Mouse (Mus musculus) forebrain, embryonic 13.5 days (tissue): Measurements from ENCODE around the gene Adcy3. TPM values are rescaled to one million over a fixed set of nuclear protein-coding genes. Genes with fewer than 3 reads are reported as not detected.
A peak's percentile ranks its signal among the peaks of the same experiment; 100 is the strongest.

Source experiments
- ATAC-seq: fragments of 200-750 bp; cut with Nextera tagmentation; 2 replicates; pipeline ENCODE4 v1.8.0; 2017
- H3K27ac ChIP-seq: fragments of 300-500 bp; sonication (generic); 2 replicates; pipeline ENCODE4 v1.5.1; 2015; ENCODE audit warnings: inconsistent platforms, mild to moderate bottlenecking, moderate library complexity
- H3K27me3 ChIP-seq: fragments of 300-500 bp; sonication (generic); 2 replicates; pipeline ENCODE4 v1.6.1; 2015; ENCODE audit warnings: mild to moderate bottlenecking, inconsistent platforms
- H3K36me3 ChIP-seq: fragments of 300-500 bp; sonication (generic); 2 replicates; pipeline ENCODE4 v1.6.1; 2015; ENCODE audit warnings: mild to moderate bottlenecking, inconsistent platforms; ENCODE audit not compliant: poor library complexity, severe bottlenecking
- H3K4me1 ChIP-seq: fragments of 300-500 bp; sonication (generic); 2 replicates; pipeline ENCODE4 v1.6.1; 2015; ENCODE audit warnings: inconsistent platforms
- H3K4me2 ChIP-seq: fragments of 300-500 bp; sonication (generic); 2 replicates; pipeline ENCODE4 v1.6.1; 2015; ENCODE audit warnings: inconsistent platforms, mild to moderate bottlenecking, moderate library complexity
- H3K4me3 ChIP-seq: fragments of 300-500 bp; sonication (generic); 2 replicates; pipeline ENCODE4 v1.5.1; 2015; ENCODE audit warnings: mild to moderate bottlenecking, inconsistent platforms
- H3K9ac ChIP-seq: fragments of 300-500 bp; sonication (generic); 2 replicates; pipeline ENCODE4 v1.6.1; 2015; ENCODE audit warnings: mild to moderate bottlenecking, inconsistent platforms
- H3K9me3 ChIP-seq: fragments of 300-500 bp; sonication (generic); replicated peaks from 2 replicates; pipeline ENCODE4 v1.6.1; 2016; ENCODE audit warnings: inconsistent platforms
- WGBS: fragments of 180-500 bp; shearing (Covaris S2); methylation state at CpG from one replicate; pipeline ENCODE4 v1.1.7; 2015; 5-methylcytosine and 5-hydroxymethylcytosine counted together
- polyA plus RNA-seq: library from polyadenylated mRNA; unstranded; fragments of >200 nt; fragmentation: Nextera tagmentation; extraction: Ambion mirVana; gene quantifications from 2 replicates; pipeline ENCODE4 v1.2.1, GENCODE M21; 2015

The Adcy3 gene
- polyA plus RNA-seq, 1 experiment from 2014 or later = 6.4 TPM

DNA sequence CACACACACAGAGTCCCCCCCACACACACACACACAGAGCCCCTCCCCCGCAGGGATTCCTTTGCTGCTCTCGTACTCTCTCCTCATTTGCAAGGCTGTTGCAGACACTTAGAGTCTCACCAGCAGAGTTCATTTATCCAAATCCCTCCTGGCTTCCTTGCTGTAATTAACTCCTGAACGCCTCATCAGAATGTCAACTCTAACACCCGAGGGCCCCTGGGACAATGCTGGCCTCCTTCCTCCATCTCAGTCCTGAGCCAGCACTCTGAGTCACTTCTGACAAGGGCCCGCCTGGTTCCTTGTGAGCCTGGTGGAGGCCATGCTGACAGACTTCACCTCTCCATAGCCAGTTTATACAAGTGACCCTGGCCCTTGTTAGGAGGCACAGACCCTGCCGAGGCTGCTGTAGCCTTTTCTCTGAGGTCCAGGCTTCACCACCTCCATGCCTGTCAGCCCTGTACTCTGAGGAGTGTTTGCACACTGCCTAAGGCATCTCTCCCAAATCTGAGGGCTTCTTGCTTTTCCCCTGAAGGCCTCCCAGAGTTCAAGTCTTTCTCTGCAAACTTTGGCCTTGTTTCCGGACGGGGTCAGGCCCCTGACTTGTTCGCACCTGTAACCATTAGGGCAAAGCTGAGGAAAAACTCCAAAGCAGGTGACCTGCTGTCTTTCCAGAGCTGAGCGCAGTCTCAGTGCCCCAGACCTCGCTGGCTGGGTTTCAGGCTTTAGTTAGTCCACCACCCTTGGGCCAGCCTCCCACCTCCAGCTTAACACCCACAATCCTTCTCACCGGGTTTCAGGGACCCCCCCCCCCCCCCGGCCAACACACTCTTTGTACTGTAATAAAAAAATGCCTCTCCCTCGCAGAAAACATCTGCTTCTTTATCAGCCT, 55.5 kb downstream of the Adcy3 start:
- H3K4me2 ChIP-seq = no peak overlapping the region
- no peak overlapping the region for H3K9ac ChIP-seq
- H3K4me1 ChIP-seq = peaks cover 11% of the 10 kb centered on the region
- peak; percentile 79 for ATAC-seq
- H3K27me3 ChIP-seq = no peaks in the 10 kb centered on the region
- no peak overlapping the region for H3K4me3 ChIP-seq
- H3K36me3 ChIP-seq = peaks cover 2% of the 10 kb centered on the region; the same call in 1 of the 2 replicates
- H3K27ac ChIP-seq = peak overlapping the region; percentile 53; the same call in 1 of the 2 replicates
- no peaks in the 10 kb centered on the region for H3K9me3 ChIP-seq
- 31% methylated on average over 13 of the region's 14 CpGs for WGBS

DNA sequence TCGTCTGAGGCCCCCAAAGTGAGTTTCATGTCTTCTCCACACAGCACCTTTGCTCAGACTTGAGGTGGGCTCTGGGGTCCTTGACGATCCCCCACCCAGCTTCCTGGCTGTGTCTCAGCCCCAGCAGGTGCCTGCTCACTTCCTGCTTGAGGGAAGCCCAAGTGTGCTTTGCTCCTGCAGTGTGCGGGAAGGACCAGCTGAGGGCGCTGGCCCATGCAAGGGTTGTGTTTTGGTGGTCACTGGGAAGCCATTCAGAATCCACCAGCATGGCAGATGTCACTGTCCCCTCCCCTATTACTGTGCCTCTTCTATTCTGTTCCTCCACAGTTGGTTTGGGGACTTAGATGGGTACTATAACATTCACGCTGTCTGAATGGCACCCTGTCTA, 56.2 kb downstream of the Adcy3 start:
- H3K9me3 ChIP-seq = no peaks in the 10 kb centered on the region
- H3K27ac ChIP-seq = no peak overlapping the region
- ATAC-seq = no peak
- H3K4me3 ChIP-seq = no peak overlapping the region
- 31% methylated on average over 5 of the region's 5 CpGs for WGBS
- no peak overlapping the region for H3K9ac ChIP-seq
- no peak overlapping the region for H3K4me2 ChIP-seq
- peaks cover 11% of the 10 kb centered on the region for H3K4me1 ChIP-seq
- no peaks in the 10 kb centered on the region for H3K27me3 ChIP-seq
- peaks cover 2% of the 10 kb centered on the region; the same call in 1 of the 2 replicates for H3K36me3 ChIP-seq

DNA sequence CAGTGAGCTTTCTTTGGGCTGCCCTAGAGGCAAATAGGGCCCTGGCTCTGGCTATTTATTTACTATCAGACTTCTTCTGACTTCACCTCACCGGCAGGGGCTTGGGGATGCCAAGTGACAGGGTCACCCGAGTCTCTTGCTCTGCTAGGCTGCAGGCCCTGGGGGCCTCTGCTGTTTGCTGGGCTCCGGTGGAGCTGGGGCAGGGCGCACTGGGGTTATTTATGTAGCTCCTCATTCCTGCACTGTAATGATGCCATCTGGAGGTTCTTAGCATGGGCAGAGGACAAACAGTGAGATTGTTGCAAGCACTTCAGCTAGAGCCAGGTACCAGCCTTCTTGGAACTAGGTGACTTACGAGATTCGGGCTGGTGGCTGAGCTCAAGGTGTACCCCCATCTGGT, 59.6 kb downstream of the Adcy3 start:
- Histone ChIP-seq H3K9ac (no peak overlapping the region), H3K27me3 (no peaks in the 10 kb centered on the region), H3K9me3 (no peaks in the 10 kb centered on the region), H3K36me3 (peaks cover 5% of the 10 kb centered on the region; the same call in 1 of the 2 replicates), H3K4me3 (no peak overlapping the region), H3K4me2 (no peak overlapping the region), H3K27ac (no peak overlapping the region), H3K4me1 (peaks cover 11% of the 10 kb centered on the region)
- no peak for ATAC-seq
- WGBS = 85% methylated on average over 6 of the region's 6 CpGs

GRCm38 (mm10) chr12:4193025-4193740, 60.3 kb downstream of the Adcy3 start:
- WGBS = 73% methylated on average over 10 of the region's 10 CpGs
- H3K36me3 ChIP-seq = peaks cover 9% of the 10 kb centered on the region
- ATAC-seq = no peak

GRCm38 (mm10) chr12:4194643-4195042, 61.7 kb downstream of the Adcy3 start:
- H3K9ac ChIP-seq = no peak overlapping the region
- WGBS = 91% methylated on average over 14 of the region's 14 CpGs
- no peak for ATAC-seq
- H3K9me3 ChIP-seq = no peaks in the 10 kb centered on the region
- no peak overlapping the region for H3K4me3 ChIP-seq
- H3K4me2 ChIP-seq = no peak overlapping the region
- H3K27me3 ChIP-seq = no peaks in the 10 kb centered on the region
- H3K27ac ChIP-seq = no peak overlapping the region
- no peaks in the 10 kb centered on the region for H3K4me1 ChIP-seq
- H3K36me3 ChIP-seq = peaks cover 21% of the 10 kb centered on the region

More at GRCm38 (mm10) chr12:4193025-4193740, 60.3 kb downstream of the Adcy3 start:
- Histone ChIP-seq H3K9ac (no peak overlapping the region), H3K4me3 (no peak overlapping the region), H3K4me2 (no peak overlapping the region), H3K4me1 (peaks cover 9% of the 10 kb centered on the region), H3K27me3 (no peaks in the 10 kb centered on the region), H3K27ac (no peak overlapping the region), H3K9me3 (no peaks in the 10 kb centered on the region)

- Histone ChIP-seq H3K9ac (no peak overlapping the region), H3K27ac (no peak overlapping the region), H3K4me1 (no peaks in the 10 kb centered on the region), H3K9me3 (no peaks in the 10 kb centered on the region), H3K4me3 (no peak overlapping the region), H3K36me3 (peaks cover 43% of the 10 kb centered on the region), H3K27me3 (no peaks in the 10 kb centered on the region), H3K4me2 (no peak overlapping the region)
- ATAC-seq = no peak
- WGBS = 93% methylated on average over 4 of the region's 4 CpGs
Measured at GRCm38 (mm10) chr12:4198702-4199101, 65.8 kb downstream of the Adcy3 start.

- no peak overlapping the region for H3K9ac ChIP-seq
- H3K9me3 ChIP-seq = no peaks in the 10 kb centered on the region
- peaks cover 47% of the 10 kb centered on the region for H3K36me3 ChIP-seq
- ATAC-seq = no peak
- no peak overlapping the region for H3K4me2 ChIP-seq
- H3K4me3 ChIP-seq = no peak overlapping the region
- 96% methylated on average over 11 of the region's 11 CpGs for WGBS
- H3K4me1 ChIP-seq = no peaks in the 10 kb centered on the region
- H3K27me3 ChIP-seq = no peaks in the 10 kb centered on the region
- H3K27ac ChIP-seq = no peak overlapping the region
Measured at GRCm38 (mm10) chr12:4199271-4199670, 66.4 kb downstream of the Adcy3 start.

DNA sequence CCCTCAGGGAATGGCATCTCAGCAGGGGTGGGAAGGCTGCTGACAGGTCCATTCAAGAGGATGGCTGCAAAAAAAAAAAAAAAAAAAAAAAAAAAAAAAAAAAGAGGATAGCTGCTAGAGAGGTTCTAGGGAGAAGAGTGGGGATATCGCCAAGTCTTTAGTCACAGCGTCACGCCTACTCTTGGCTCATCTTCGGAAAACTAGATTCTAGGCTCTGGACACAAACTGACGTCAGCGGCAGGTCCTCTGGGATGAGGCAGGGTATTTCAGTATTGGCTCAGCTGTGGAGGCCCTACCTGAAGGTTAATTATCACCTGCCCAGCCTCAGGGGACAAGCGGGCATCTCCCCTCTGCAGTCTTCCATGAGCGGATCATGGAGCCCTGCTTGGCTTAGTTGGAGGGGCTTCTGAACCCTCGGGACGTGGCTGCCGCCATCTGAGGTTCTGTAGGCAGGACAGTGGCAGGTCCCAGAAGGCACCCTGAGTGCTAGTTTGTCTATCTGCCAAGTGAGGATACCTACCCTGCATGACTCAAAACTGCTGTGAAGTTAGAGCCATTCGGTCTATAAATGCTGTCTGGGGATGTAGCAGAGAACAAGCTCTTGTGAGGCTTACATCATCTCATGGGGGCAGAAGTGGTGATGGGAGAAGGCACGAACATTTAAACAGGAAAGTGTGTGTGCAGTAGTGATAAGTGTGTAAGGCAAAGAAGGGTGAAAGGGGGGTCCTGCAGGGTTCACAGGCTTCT, 68.7 kb downstream of the Adcy3 start:
- no peak for ATAC-seq
- H3K9ac ChIP-seq = no peak overlapping the region
- H3K27ac ChIP-seq = no peak overlapping the region
- no peak overlapping the region for H3K4me2 ChIP-seq
- no peaks in the 10 kb centered on the region for H3K4me1 ChIP-seq
- no peaks in the 10 kb centered on the region for H3K27me3 ChIP-seq
- H3K4me3 ChIP-seq = no peak overlapping the region
- H3K9me3 ChIP-seq = no peaks in the 10 kb centered on the region
- 87% methylated on average over 13 of the region's 13 CpGs for WGBS
- H3K36me3 ChIP-seq = peaks cover 65% of the 10 kb centered on the region

DNA sequence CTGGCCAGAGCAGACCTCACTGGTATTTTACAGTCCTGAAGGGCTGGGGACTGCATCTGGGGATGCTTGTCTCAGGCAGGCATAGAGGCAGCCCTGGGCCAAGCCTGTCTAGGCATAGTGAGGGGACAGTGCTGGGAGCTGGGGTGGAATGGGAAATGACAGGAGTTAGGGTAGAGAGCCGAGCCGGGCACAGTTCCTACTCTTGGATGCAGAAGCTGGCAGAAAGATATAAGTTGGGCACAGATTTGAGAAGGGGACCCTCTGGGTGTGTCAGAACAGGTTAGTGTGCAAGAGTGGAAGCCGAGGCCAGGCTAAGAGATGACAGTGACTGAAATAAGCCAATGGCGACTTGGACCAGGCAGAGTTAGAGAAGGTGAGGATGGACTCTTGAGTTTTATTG, 69.3 kb downstream of the Adcy3 start:
- Histone ChIP-seq H3K9ac (no peak overlapping the region), H3K27me3 (no peaks in the 10 kb centered on the region), H3K27ac (no peak overlapping the region), H3K36me3 (peaks cover 68% of the 10 kb centered on the region), H3K4me3 (no peak overlapping the region), H3K9me3 (no peaks in the 10 kb centered on the region), H3K4me2 (no peak overlapping the region), H3K4me1 (no peaks in the 10 kb centered on the region)
- 90% methylated on average over 4 of the region's 4 CpGs for WGBS
- ATAC-seq = no peak

DNA sequence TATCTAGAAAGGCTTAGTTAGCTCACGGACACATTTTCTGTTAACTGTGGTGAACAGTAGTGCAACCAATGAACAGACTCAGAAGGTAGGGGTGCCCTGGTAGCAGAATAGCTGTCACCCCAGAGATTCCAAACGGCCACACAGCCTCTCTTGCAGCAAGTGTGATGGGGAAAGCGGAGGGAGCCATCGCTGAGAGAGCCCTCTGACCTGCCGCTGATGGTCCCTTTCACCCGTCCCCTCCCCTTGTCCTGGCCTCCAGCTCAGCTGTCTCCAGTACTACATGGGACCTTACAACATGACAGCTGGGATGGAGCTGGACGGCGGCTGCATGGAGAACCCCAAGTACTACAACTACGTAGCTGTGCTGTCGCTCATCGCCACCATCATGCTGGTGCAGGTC, 73.2 kb downstream of the Adcy3 start:
- H3K27me3 ChIP-seq = no peaks in the 10 kb centered on the region
- H3K27ac ChIP-seq = no peak overlapping the region
- WGBS = 93% methylated on average over 11 of the region's 11 CpGs
- H3K9me3 ChIP-seq = no peaks in the 10 kb centered on the region
- no peak overlapping the region for H3K4me3 ChIP-seq
- H3K36me3 ChIP-seq = peaks cover 72% of the 10 kb centered on the region
- no peaks in the 10 kb centered on the region for H3K4me1 ChIP-seq
- no peak overlapping the region for H3K9ac ChIP-seq
- ATAC-seq = no peak
- no peak overlapping the region for H3K4me2 ChIP-seq

GRCm38 (mm10) chr12:4208405-4209133, 75.7 kb downstream of the Adcy3 start:
- no peak overlapping the region for H3K4me3 ChIP-seq
- H3K9ac ChIP-seq = no peak overlapping the region
- H3K4me1 ChIP-seq = no peaks in the 10 kb centered on the region
- 82% methylated on average over 15 of the region's 15 CpGs for WGBS
- no peaks in the 10 kb centered on the region for H3K27me3 ChIP-seq
- no peak overlapping the region for H3K27ac ChIP-seq
- no peak overlapping the region for H3K4me2 ChIP-seq
- no peaks in the 10 kb centered on the region for H3K9me3 ChIP-seq
- ATAC-seq = 0 out of 2 replicates have a peak, but pooled peaks have one; percentile 19
- peaks cover 87% of the 10 kb centered on the region for H3K36me3 ChIP-seq
